Mouse (Mus musculus) urinary bladder, adult 18-20 months (tissue): Measurements from ENCODE around the gene Rgs3.
A peak's percentile ranks its signal among the peaks of the same experiment; 100 is the strongest.
"Not testable (repeated sequence)": the region's sequence is repeated elsewhere in the genome, so short reads cannot be mapped to it uniquely, and the experiment has no call there.

ENCODE experiments used
- DNase-seq, 2 experiments: peaks; one replicate each; pipeline ENCODE4 v3.0.0; 2022; ENCODE audit warnings: low spot score in 2 of 2, mixed read lengths in 2 of 2

Gene Rgs3

GRCm38 (mm10) chr4:62551966-62552365 lies 7.7 kb upstream of the Rgs3 start:
- DNase-seq = no peak

DNA sequence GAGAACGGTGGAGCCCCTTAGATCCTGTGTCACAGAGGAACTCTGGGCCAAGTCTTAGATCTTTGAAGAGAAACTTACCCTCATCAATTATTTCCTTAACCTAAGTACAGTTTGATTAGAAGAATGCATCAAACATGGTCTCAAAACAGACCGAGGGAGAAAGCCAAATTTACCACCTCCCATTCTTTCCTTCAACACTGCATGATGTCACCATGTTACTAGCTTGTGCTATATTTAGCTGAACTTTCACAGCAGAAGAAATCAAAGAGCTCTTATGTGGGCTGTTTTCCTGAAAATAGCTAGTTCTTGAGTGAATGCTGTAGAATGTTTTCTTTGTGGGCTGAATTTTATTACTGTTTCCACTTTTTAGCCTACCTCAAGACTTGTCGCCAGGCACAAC lies 2.2 kb upstream of the Rgs3 start:
- DNase-seq = no peak

DNA sequence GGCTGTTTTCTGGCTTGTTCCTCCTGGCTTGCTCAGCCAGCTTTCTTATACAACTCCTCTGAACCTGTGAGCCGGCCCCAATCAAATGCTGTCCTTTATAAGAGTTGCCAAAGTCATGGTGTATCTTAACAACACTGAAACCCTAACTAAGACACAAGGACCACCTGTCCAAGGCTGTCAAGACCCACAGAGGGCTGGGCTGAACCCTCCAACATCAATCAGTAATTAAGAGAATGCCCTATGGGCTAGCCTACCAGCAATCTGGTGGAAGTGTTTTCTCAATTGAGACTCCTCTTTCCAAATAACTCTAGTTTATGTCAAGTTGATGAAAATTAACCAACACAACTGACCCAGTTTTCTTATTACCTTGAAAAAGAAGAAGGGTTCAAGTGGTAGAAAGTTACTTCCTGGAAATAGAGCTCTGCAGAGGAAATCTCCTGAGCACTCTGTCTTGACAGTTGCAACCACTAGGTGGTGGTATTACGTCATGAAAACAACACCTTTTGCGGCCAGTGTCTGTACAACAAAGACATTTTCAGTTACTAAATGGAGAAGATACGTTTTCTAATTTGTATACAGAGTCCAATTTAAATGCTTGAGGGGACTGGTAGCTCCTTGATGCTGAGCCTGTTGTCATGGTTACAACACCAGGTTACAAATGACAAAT lies 1.4 kb downstream of the Rgs3 start:
- peak; percentile 34 to 56 for DNase-seq

- DNase-seq = no peak
Observed at GRCm38 (mm10) chr4:62561630-62562001, 2.0 kb downstream of the Rgs3 start.

DNA sequence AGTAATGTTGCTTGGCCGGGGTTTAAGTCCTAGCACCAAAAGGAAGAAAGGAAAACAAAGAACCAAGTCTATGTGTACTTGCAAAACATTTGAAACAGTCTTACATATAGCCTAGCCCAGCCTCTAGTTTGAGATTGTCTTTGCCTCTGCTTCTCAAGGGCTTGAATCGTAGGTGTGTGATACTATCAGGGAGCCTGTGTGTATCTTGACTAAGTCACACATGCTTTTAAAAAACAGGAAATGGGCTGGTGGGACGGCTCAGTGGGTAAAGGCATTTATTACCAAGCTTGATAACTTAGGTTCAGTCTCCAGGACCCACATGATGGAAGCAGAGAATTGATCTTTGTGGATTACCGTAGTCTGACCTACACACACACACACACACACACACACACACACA lies 2.4 kb downstream of the Rgs3 start:
- no peak for DNase-seq

- no peak for DNase-seq
Observed at GRCm38 (mm10) chr4:62566530-62566929, 6.9 kb downstream of the Rgs3 start.

DNA sequence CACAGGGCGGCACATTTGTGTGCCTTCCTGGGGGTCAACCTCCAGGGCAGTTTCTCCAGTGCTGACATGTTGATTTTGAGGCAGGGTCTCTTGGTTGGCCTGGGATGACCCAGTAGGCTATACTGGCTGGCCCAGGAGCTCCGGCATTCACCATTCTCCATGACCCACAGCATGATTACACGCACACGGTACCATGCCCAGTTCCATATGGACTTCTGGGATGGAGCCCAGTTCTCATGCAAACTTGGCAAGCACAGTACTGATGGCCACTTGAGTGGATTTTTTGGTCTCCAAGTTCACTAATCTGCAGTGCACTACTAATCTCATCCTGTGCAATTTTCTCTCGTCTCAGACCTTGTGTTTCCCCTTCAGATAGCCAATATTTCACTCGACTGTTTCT lies 8.0 kb downstream of the Rgs3 start:
- DNase-seq = no peak

DNA sequence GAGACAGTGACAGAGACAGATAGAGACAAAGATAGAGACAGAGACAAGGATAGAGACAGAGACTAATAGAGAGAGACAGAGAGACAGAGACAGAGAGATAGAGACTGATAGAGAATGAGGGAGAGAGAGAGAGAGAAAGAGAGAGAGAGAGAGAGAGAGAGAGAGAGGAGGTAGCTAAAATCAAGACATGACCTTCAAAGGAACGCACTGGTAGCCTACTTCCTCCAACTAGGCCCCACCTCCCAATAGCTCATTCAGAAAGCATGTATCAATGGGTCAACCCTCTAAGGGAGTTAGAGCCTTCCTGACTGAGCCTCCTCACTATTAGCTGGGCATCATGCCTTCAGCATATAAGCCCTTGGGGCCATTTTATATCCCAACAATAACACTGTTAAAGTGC lies 8.7 kb downstream of the Rgs3 start:
- no peak for DNase-seq

DNA sequence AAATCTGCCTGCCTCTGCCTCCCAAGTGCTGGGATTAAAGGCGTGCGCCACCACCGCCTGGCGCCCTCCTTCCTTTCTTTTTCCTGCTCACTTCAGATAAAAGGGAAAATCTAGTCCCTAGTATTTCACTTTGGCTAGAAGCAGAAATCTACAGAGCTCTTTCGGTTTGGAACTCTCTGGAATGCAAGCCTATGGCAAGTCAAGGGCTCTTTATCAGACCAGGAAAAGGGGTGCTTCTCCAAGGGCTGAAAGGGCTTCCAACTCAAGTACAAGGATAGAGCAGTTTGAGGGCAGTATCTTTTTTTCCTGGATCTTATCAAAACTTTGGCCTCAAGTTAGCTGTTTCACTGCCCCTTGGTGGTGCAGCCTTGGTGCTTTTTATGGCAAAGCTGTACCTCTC lies 10.0 kb downstream of the Rgs3 start:
- DNase-seq = no peak

DNA sequence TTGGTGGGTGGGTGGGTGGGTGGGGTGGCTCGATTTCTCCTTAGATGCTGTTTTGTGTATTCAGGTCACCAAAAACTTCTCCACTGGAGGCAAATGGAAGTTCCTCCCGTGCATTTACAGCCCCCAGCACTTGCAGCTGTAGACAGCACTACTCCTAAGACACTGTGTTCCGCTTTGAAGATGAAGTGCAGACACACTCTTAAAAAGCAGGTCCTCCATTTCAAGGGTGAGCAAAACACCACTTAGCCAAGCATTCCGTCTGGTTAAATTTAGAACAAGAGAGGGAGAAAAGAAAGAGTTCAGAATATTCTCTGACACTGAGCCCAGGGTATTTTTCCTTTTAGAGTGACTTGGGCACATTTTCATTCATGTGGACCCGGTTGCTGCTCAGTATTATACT lies 10.4 kb downstream of the Rgs3 start:
- no peak for DNase-seq

GRCm38 (mm10) chr4:62582365-62583264 lies 23.0 kb downstream of the Rgs3 start:
- no peak for DNase-seq

DNA sequence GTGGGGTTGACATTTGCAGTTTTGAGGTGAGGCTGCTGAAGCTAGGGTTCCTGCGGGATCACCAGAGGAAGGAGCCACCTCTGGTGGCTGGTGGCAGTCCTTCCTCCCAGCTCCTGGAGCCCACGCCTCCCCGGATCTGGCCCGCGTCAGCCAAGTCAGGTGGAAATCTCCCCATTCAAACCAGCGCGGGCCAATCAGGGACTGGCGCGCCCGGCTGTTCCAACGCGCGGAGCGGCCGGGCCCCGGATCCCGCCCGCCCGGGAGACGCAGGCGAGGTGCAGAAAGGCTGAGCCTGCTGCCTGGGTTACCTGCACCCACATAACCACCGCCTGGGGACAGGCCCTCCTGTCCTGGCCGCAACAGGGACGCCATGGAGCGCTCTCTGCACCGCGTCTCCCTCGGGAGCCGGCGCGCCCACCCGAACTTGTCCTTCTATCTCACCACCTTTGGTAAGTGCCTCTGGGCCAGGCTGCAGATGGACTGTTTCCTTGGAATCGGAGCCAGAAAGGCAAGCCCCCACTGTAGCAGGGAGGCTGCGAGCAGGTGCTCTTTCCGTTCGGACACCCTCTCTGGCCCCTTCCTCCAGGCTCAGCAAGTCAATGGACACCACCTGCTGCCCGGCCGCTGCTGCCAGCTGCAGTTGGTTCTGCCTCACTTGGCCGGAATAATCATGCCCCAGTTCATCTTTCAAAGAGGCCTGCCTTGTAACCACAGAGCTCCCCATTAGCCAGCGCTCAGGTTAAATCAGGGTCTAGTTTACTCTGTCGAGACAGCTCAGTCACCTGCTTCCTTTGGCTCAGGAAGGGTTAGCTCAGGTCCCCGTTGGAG lies 23.8 kb downstream of the Rgs3 start:
- peak; percentile 29 to 32 for DNase-seq

GRCm38 (mm10) chr4:62587067-62587466 lies 27.4 kb downstream of the Rgs3 start:
- no peak for DNase-seq

GRCm38 (mm10) chr4:62590878-62591277 lies 31.2 kb downstream of the Rgs3 start:
- DNase-seq = no peak

- no peak for DNase-seq
Observed at GRCm38 (mm10) chr4:62591326-62591725, 31.7 kb downstream of the Rgs3 start.

DNA sequence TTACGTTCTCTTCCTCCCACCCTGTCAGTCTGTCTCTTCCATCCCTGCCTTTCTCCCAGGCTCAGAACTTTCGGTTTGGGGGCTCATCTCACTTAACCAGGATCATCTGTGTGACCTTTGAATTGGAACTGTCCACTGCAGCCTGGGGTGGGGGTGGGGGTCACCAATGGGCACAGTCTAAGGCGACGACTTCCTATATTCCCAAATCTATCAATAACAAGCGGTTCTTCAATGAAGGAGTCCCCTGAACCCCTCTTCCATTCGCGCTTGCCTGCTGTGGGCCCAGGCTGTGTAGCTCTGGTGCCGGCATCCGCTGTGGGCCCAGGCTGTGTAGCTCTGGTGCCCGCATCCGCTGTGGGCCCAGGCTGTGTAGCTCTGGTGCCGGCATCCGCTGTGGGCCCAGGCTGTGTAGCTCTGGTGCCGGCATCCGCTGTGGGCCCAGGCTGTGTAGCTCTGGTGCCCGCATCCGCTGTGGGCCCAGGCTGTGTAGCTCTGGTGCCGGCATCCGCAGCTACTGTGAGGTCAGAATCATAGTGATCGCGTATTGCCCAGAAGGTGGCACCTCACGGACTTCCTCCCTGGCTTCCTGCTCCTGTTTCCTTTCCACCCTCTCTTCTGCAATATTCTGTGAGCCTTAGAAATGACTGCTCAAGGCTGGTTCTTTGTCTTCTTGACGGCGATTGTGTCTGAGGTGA lies 34.0 kb downstream of the Rgs3 start:
- not testable (repeated sequence) for DNase-seq

GRCm38 (mm10) chr4:62594442-62594841 lies 34.8 kb downstream of the Rgs3 start:
- no peak for DNase-seq

DNA sequence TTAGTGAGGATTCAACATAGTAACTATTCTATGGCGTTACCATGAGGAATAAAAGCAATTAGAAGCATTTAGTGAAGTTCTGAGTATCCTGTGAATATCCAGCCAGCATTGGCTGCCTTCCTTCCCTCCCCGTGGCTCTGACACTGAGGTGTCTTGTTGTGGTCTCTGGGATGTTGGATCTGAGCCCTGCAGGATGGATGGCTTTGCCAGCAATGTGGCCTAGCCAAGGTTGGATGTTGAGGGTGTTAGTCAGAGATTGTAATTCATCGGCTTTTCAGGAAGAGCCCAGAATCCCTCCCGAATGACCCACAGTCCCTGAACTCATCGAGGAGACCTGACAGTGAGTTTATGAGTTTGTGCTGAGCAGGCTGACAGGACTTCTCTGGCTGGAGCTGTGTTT lies 36.4 kb downstream of the Rgs3 start:
- DNase-seq = peak in 1 of 2 experiments; percentile 31

- DNase-seq = no peak
Observed at GRCm38 (mm10) chr4:62600549-62600948, 40.9 kb downstream of the Rgs3 start.

- DNase-seq = no peak
Observed at GRCm38 (mm10) chr4:62603607-62604006, 44.0 kb downstream of the Rgs3 start.

- no peak for DNase-seq
Observed at GRCm38 (mm10) chr4:62604094-62604493, 44.4 kb downstream of the Rgs3 start.
